Mouse (Mus musculus) erythroblast, embryonic 14.5 days (primary cell): Measurements from ENCODE around the gene Ildr1. TPM values are rescaled to one million over a fixed set of nuclear protein-coding genes. Genes with fewer than 3 reads are reported as not detected.

ENCODE experiments used
- H3K27me3 ChIP-seq: 2 replicates; pipeline ENCODE4 v1.6.1; 2012; ENCODE audit warnings: inconsistent platforms; ENCODE audit not compliant: control insufficient read depth
- H3K36me3 ChIP-seq: 2 replicates; pipeline ENCODE4 v1.6.1; 2012; ENCODE audit warnings: mild to moderate bottlenecking, inconsistent platforms; ENCODE audit not compliant: control insufficient read depth
- H3K4me1 ChIP-seq: 2 replicates; pipeline ENCODE4 v1.6.1; 2012; ENCODE audit warnings: inconsistent platforms; ENCODE audit not compliant: control insufficient read depth
- H3K4me3 ChIP-seq: replicated peaks from 2 replicates; pipeline ENCODE3; 2012; ENCODE audit warnings: moderate library complexity, mild to moderate bottlenecking, inconsistent platforms
- H3K9me3 ChIP-seq: 2 replicates; pipeline ENCODE4 v1.6.1; 2012; ENCODE audit warnings: low read length, inconsistent platforms, mixed read lengths; ENCODE audit not compliant: control insufficient read depth
- GATA1 ChIP-seq: IDR thresholded peaks from 2 replicates; pipeline ENCODE4 v1.6.1; 2012; ENCODE audit warnings: low read length, inconsistent platforms, mixed read lengths
- TAL1 ChIP-seq: IDR thresholded peaks from 3 replicates; pipeline ENCODE4 v1.6.1; 2012; ENCODE audit warnings: low read length, inconsistent platforms, mixed read lengths
- polyA plus RNA-seq: library from polyadenylated mRNA; stranded (reverse); fragments of >175 nt; gene quantifications from 2 replicates; pipeline ENCODE4 v1.2.3, GENCODE M21; 2012

Ildr1 gene
- polyA plus RNA-seq, 1 experiment: not detected

DNA sequence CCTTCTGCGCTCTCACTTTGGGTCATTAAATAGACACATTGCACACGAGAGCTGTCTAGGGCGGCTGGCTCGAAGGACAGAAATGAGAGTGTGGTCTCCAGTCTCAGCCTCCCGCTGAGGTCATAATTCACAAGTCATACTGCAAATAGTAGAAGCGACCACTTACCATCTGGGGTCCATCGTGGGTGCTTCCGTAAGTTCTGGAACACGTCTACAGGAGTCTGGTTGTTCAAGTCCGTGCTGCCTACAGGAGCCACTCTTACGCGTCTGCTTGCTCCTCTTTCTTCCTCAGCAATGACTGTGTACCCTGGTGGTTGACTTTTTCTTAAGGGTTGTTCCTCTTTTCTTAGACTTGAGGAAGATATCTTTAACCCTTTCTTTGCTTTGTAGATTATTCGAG, 28.0 kb upstream of the Ildr1 start, which contains the start of gene Cd86:
Gene Cd86, minus strand, starts transcription at position 300 of the 400 bp plus-strand sequence.
- no peaks in the 10 kb centered on the region for H3K9me3 ChIP-seq
- TF ChIP-seq TAL1 (no peak), GATA1 (no peak)
- H3K4me1 ChIP-seq: no peaks in the 10 kb centered on the region
- H3K36me3 ChIP-seq: no peaks in the 10 kb centered on the region
- H3K27me3 ChIP-seq: no peaks in the 10 kb centered on the region
- no peak within 1 kb of the TSS for H3K4me3 ChIP-seq

- no peaks in the 10 kb centered on the region for H3K4me1 ChIP-seq
- no peak for TF ChIP-seq GATA1
- TF ChIP-seq TAL1: no peak
- no peaks in the 10 kb centered on the region for H3K9me3 ChIP-seq
- no peak overlapping the region for H3K4me3 ChIP-seq
- no peaks in the 10 kb centered on the region for H3K27me3 ChIP-seq
- no peaks in the 10 kb centered on the region for H3K36me3 ChIP-seq
Measured at GRCm38 (mm10) chr16:36666448-36667017, 27.2 kb upstream of the Ildr1 start.

- Histone ChIP-seq H3K4me1 (no peaks in the 10 kb centered on the region), H3K27me3 (no peaks in the 10 kb centered on the region), H3K9me3 (no peaks in the 10 kb centered on the region), H3K4me3 (no peak overlapping the region), H3K36me3 (no peaks in the 10 kb centered on the region)
- TF ChIP-seq TAL1 (no peak), GATA1 (no peak)
Measured at GRCm38 (mm10) chr16:36670590-36670989, 23.2 kb upstream of the Ildr1 start.

- TF ChIP-seq TAL1 (no peak), GATA1 (no peak)
- no peaks in the 10 kb centered on the region for H3K27me3 ChIP-seq
Measured at GRCm38 (mm10) chr16:36673196-36673595, 20.6 kb upstream of the Ildr1 start.

DNA sequence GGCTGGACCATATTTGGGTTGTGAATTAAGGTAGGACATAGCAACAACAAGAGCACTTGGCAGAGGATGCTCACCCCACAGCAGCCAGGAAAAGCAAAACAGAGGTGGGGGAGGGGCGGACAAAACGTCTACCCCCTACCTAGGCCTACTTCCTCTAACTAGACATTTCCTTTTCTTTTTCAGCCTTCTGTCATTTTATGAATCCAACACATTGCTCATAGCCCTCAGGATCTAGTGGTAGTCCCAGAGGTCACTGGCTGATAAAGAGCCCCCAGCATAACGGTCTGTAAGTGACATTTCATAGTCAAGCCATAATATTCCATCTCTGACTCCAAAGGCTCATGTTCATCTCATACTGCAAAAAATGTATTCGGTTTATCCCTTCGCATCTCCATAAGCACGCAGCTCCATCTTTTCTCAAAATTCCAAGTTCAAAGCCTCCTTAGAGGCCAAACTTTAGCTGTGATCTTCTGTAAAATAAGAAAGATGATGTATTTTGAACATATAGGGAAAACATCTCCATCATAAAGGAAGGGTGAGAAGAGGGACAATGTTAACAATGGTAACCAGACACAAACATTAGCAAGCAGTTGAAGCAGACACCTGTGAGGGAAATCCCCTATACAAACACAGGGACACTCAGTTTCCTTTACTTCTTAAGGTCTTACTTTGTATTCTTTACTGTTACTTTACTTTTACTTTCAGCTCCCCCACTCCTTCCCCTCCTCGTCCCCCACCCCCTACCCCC, 19.1 kb upstream of the Ildr1 start:
- TF ChIP-seq GATA1 (no peak), TAL1 (no peak)
- no peaks in the 10 kb centered on the region for H3K27me3 ChIP-seq
- H3K4me3 ChIP-seq: no peak overlapping the region
- H3K9me3 ChIP-seq: no peaks in the 10 kb centered on the region
- no peaks in the 10 kb centered on the region for H3K4me1 ChIP-seq
- H3K36me3 ChIP-seq: no peaks in the 10 kb centered on the region

More at GRCm38 (mm10) chr16:36673196-36673595, 20.6 kb upstream of the Ildr1 start:
- Histone ChIP-seq H3K4me1 (no peaks in the 10 kb centered on the region), H3K9me3 (no peaks in the 10 kb centered on the region), H3K4me3 (no peak overlapping the region), H3K36me3 (no peaks in the 10 kb centered on the region)

DNA sequence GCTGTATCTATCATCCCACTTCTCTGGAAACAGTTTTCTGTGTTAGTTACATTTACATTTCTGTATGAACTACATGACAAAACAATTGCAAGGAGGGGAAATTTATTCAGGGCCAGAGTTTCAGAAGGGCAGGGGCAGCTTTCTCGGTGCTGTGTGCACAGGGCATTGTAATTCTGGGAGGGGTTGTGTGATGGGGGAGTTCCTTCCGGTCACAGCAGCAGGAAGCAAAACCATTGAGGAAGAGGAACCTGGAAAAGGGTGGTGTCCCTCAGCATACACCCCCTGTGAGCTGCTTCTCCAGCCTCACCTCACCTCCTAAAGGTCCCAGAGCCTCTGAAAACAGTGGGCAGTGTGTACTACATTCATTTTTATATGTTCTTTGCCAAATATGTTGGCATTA, 18.5 kb upstream of the Ildr1 start:
- no peaks in the 10 kb centered on the region for H3K9me3 ChIP-seq
- H3K36me3 ChIP-seq: no peaks in the 10 kb centered on the region
- no peak overlapping the region for H3K4me3 ChIP-seq
- no peaks in the 10 kb centered on the region for H3K4me1 ChIP-seq
- no peaks in the 10 kb centered on the region for H3K27me3 ChIP-seq
- TF ChIP-seq TAL1: no peak
- no peak for TF ChIP-seq GATA1

- no peak for TF ChIP-seq TAL1
- no peak for TF ChIP-seq GATA1
- no peaks in the 10 kb centered on the region for H3K27me3 ChIP-seq
- no peak overlapping the region for H3K4me3 ChIP-seq
- H3K36me3 ChIP-seq: no peaks in the 10 kb centered on the region
- no peaks in the 10 kb centered on the region for H3K9me3 ChIP-seq
- no peaks in the 10 kb centered on the region for H3K4me1 ChIP-seq
Measured at GRCm38 (mm10) chr16:36675902-36676301, 17.9 kb upstream of the Ildr1 start.

- Histone ChIP-seq H3K9me3 (no peaks in the 10 kb centered on the region), H3K4me1 (no peaks in the 10 kb centered on the region), H3K36me3 (no peaks in the 10 kb centered on the region), H3K27me3 (no peaks in the 10 kb centered on the region), H3K4me3 (no peak overlapping the region)
- no peak for TF ChIP-seq TAL1
Measured at GRCm38 (mm10) chr16:36681829-36682228, 11.9 kb upstream of the Ildr1 start.

- TF ChIP-seq GATA1 (no peak), TAL1 (no peak)
- Histone ChIP-seq H3K36me3 (no peaks in the 10 kb centered on the region), H3K4me3 (no peak overlapping the region), H3K4me1 (no peaks in the 10 kb centered on the region), H3K27me3 (no peaks in the 10 kb centered on the region), H3K9me3 (no peaks in the 10 kb centered on the region)
Measured at GRCm38 (mm10) chr16:36684325-36684918, 9.4 kb upstream of the Ildr1 start.
